Mouse (Mus musculus) mouse trophoblast stem cell (cell line): ENCODE measurements around the gene Lrwd1.
"Not testable (repeated sequence)": the region's sequence is repeated elsewhere in the genome, so short reads cannot be mapped to it uniquely, and the experiment has no call there.

Experiments
- in situ Hi-C, 2 experiments: fragments of 300-500 bp; cut with MseI, MboI; formaldehyde crosslinking; loops; 2 replicates in 1 of 2; 3 replicates in 1 of 2; pipeline ENCODE4 v1.15.1; 2025

Gene Lrwd1

DNA sequence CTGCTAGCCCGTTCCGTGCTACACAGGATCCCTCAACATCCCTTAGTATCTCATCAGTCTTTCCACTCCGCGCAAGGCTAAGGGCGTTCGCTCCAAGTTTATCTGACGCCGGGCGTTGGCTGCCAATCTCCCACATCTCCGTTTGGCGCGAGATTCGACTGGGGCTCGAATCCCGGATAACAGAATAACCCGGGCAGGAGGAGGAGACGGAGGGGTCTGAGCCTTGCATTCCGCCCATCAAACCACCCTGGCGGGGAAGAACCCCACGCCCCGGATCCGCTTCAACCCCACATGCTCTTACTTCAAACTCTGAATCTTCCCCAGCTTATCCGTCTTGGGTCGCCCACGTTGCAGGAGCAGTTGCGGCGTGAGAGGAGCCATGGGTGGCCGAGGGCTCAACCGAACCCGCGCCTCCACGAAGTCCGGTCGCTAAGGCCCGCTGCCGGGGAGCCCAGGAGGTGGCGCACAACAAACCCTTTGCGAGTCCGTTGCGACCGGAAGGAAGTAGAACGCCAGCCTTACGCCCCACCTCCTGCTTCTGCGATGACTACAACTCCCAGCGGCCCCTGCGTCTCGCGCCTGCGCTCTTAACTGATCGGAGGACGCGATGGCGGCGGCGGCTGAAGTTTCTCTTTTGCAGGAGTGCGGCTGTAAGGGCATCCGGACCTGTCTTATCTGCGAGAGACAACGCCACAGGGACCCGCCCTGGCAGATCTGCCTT is at the start of gene Lrwd1, which contains the start of gene Alkbh4:
Gene Lrwd1, minus strand, starts transcription at position 504 of the 721 bp plus-strand sequence.
Gene Alkbh4, plus strand, starts transcription at position 576 of the 721 bp plus-strand sequence.
- in situ Hi-C loops, result no loop called here

DNA sequence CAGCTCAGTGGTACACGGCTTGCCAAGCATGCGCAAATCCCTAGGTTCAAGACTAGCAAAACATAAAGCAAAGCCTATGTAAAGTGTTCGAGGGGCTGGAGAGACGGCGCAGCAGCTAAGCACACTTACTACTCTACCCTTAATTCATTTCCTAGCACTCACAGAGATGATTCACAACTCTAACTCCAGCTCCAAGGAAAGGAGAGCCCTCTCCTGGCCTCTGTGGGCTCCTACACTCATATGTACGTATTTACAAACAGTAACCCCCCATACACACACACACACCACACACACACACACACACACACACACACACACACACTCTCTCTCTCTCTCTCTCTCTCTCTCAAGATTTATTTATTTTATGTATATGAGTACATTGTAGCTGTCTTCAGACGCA is 47.9 kb upstream of the Lrwd1 start:
- in situ Hi-C loops, result no loop called here

DNA sequence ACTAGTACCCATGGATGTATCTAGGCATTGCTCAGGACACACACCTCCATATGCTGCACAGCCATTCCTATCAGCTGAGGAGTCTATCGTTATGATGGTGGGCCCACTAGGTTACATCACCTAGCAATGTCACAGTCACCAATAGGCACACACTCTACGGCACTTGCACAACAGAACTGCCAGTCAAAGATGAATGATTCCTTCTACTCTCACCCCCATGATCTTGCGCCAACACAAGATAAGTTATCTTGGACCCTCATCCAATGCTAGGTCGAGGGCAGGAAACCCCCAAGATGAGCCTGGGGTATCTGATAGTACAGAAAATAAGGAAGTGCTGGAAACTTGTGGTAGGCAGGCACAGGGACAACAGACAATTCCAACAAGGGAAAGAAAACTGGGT is 47.0 kb upstream of the Lrwd1 start:
- in situ Hi-C loops, result no loop called here

DNA sequence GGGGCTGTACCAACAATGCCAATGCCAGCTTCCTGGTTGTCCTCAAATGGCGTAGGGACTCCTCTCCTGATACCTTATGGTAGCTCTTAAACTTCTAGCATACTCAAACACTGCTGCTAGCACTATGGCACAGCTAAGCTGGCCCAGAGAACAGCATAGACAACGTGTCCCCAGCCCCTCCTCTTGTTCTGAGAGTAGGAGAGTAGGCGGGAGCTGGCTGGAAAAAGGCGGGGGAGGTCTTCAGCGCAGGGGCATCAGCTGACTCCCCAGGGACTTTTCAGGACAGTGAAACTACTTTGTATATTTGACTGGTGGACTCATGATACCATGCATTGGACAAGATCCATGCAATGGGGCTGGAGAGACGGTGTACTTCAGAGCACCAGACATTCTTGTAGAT is 46.2 kb upstream of the Lrwd1 start:
- in situ Hi-C loops, result no loop called here

DNA sequence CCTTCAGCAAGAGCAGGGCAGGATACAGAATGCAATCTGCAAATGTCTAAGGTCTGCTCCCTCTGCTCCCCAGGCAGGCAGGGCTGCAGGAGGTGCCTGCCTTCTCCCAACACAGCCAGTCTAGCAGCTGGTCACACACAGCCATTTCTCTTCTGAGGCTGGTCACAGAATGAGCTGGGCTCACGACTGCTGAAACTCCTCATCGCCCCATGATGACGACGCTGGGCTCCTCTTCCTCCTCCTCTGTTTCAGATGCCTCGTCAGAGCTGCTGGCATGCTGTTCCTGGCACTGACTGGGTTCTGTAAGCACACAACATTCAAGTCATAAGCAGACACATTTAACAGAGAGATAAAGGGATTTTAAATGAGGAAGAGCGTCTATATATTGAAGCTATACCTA is 45.3 kb upstream of the Lrwd1 start:
- in situ Hi-C loops, result no loop called here

DNA sequence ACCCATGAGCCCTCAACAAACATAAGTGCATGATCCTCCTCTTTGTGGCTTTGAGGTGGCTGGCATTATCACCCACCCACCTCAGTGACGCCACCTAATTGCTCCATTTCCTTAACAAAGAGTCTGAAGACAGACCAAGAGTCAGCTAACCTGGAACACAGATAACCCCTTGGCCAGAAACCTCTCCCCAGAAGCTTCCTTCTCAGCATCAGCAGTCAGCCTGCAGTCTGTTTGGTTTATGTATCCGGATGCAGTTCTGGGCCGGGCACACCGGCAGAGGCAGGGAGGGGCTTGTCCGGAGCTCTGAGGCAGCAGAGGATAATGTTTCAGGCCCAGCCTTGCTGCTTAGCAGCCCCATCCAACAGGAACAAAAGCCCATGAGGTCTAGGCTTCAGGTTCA is 43.7 kb upstream of the Lrwd1 start:
- in situ Hi-C loops, result no loop called here

DNA sequence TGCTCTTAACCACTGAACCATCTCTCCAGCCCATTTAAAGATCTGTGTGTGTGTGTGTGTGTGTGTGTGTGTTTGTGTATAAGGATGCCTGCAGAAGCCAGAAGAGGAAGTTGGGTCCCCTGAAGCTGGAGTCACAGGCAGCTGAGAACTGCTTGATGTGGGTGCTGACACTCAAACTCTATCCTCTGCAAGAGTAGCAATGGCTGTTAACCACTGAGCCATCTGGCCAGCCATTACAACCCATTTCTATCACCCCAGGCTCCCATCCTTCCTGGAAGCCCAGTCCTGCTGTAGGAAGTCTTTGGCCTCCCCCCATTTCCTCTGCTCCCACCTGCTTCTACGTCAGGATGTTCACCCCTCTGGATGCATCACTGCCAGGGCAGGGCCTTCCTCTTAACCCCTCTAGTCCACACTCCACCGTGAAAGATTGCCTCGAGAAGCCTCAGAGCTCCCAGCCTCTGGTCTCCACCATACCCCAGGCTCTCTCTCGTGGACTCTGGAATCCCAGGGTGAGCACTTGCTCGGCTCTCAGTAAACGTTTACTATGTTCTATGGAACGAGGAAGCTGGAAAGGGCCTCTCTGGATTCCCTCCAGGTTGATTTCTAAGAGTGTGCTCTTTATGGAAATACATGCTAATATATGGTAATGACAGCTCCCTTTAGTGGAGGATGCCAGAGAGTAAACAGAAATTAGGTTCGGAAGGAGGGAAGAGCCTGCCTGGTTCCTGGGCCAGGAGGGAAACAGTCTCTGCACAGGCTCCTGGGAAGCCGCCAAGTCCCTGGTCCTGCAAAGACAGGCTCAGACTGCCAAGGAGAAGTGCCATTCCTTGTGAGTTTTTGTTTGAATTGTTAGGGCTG is 38.0 kb upstream of the Lrwd1 start:
- in situ Hi-C loops, result no loop called here

DNA sequence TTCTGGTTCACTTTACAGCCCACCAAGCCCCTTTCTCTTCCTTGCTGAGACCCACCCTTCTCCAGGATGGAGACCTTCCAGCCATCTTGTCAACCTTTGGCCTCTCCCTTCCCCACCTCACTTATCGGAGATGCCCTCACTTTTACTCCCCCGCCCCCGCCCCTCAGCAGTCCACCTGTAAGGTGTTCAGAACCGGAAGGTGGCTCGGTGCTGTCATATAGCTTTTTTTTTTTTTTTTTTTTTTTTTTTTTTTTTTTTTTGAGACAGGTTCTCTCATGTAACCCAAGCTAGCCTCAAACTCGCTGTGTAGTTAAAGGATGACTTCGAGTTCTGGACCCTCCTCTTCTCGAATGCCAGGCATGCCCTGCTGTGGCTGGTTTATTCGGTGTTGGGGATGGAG is 37.1 kb upstream of the Lrwd1 start:
- in situ Hi-C loops, result no loop called here

DNA sequence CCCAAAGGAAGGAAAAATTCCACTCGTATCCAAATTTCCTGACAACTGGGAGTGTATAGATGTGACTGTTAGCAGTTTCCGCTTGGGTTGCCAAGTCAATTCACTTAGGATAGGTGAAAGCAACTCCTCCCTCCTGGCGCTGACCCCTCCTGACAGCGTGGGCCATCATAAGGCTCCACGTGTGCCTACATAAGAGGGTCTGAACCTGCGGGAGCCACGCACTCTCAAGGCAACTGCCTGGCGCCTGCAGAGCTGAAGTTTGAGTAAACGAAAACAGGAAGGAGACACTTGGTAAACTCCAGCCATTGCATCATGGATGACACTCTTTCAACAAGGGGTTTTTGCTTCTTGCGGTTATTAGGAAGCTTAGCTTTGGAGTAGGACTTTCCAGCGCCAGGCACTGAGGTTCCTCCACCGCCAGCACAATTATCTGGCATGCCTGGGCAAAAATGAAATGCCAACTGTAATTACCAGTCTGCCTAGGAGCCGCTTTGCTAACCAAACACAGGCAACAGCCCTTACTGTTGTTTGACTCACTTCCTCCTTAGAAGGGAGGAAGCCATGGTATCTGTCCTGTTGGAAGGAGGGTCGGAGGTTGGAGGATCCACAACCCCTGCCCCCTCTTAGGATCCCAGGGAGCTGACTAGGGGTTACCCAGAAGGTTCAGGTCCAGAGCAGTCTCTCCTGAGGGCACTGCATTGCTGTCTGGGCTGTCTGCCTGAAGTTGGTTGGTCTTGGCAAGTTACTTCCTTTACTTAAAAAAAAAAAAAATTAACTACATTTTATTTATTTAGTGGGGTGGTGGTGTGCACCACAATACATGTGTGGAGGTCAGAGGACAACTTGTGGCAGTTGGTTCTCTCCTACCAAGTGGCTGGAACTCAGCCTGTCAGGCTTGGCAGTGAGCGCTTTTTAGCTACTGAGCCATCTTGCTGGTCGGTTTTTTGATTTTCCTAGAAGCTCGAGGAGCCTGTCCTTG is 35.8 kb upstream of the Lrwd1 start:
- in situ Hi-C loops, result no loop called here

DNA sequence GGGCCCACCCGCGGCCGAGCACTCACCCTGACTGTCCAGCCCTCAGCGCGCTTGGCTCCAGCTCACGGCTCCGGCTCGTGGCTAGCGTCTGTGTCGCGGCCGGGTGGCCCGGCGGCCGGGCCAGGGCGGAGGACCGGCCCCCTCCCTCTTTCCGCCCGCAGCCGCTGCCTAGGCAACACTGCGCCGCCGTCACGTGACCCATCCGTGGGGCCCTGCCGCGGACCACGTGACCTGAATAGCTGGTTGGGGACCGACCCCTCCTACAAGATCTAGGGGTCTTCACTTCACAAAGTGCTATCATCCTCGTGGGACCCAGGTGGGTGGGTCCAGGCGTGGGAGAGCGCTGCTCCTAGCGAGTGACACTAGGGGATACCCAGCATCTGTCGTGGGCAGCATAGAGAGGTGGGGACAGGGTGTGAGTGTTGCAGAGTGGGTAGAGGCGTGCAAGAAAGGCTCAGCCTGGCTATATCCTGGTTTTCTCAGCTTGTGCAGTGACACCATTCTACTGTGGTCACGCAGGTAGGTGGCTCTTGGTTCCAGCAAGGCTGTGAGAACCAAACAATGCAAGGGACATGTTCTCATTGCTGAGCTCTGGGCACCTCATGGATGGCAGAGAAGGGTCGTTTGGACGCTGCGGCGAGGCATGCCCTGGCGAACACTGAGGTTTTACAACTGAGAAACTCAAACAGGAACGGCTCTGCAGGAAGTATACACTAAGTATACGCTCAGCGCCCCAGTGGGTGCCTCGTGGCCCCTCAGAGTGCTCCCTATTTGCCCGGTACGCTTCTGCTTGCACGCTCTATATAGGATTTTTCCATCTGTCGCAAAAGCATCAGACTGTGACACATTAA is 34.9 kb upstream of the Lrwd1 start, which contains the start of gene Orai2:
Gene Orai2, minus strand, starts transcription at position 202 of the 851 bp plus-strand sequence.
- in situ Hi-C loops, result no loop called here

DNA sequence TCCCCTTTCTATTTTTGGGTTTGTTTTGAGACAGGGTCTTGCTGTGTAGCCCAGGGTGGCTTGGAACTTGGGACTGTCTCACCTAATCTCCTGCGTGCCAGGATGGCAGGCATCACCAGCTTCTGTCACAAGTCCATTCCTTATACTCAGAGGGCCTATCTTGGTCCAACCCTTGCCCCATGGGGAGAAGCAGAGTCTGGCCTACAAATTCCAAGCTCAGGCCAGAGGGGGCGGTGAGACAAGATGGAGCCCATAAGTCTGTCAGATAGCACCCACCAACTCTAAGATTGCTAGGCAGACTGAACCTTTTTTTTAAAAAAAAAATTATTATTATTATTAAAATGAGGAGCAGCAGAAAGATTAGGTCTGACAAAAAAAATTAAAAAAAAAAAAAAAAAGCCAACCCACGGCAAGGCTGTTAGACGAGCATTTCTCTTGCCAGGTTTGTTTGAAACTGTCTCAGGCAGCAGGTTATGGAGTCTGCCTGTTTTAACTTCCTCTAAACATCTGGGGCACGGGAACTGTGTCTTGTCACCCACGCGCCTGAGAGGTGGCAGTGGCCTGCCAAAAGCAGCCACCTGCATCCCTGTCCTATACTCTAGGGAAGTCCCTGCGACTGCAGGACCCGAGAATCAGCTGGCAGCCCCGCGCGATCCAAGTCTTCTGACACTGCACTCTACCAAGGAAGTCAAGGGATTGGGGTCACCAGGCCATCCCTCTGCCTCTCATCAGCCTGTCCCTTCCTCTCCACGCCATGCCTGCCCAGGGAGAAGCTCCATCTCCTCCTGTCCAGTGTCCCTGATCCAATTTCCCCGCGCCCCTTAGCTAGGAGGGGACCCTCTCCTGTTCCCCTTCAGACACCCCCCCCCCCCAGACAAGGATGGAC is 34.0 kb upstream of the Lrwd1 start:
- in situ Hi-C loops, result no loop called here

DNA sequence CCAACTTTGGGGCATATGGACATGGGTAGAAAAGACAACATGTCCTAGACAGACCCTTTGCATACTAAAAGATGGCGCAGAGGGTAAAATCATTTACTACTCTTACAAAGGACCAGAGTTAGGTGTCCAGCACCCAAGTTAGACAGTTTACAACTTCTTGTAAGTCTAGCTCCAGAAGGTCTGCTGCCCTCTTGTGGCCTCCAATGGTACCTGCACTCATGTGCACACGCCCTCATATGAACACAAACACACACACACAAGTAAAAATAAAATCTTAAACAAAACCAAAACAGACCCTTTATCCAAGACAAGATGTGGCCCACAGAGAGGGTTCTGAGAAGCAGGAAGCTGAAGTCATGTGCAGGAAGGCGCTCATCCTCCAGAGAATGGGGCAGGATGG is 32.2 kb upstream of the Lrwd1 start:
- in situ Hi-C loops, result no loop called here

DNA sequence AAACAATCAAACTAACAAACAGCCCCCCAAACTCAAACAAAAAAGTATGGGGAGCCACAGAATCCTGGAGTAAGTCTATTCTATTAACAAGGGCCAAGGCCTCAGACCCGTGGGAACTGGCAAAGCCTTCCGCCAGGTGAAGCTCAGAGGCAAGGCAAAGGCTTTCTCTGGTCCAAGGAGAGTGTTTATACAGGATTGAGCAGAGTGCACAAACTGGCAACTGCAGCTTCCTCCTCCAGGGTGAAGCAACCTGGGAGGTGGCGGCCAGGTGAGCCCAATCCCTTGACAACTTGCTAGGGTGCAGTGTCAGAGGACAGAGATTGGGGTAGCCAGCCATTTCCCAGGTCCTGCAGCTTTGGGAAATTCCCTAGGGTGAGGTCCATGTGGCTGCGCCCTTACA is 31.4 kb upstream of the Lrwd1 start:
- in situ Hi-C loops, result no loop called here

DNA sequence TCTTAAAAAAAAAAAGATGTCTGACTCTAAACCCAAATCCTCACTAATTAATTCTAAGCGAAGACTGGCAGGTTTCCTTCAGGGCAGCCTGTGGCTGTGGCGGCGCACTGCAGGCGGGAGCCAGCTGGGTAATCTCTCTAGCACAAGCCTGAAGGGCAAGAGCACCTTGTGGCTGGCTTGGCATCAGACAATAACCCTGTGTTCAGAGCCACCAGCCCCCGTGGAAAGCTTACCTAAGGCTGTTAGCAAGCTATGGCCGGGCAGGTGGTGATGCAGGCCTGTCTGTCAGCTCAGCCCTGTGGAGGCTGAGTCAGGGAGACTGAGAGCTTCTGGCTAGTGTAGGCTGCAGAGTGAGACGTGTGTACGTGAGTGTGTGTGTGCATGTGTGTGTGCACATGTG is 29.4 kb upstream of the Lrwd1 start:
- in situ Hi-C loops, result no loop called here

DNA sequence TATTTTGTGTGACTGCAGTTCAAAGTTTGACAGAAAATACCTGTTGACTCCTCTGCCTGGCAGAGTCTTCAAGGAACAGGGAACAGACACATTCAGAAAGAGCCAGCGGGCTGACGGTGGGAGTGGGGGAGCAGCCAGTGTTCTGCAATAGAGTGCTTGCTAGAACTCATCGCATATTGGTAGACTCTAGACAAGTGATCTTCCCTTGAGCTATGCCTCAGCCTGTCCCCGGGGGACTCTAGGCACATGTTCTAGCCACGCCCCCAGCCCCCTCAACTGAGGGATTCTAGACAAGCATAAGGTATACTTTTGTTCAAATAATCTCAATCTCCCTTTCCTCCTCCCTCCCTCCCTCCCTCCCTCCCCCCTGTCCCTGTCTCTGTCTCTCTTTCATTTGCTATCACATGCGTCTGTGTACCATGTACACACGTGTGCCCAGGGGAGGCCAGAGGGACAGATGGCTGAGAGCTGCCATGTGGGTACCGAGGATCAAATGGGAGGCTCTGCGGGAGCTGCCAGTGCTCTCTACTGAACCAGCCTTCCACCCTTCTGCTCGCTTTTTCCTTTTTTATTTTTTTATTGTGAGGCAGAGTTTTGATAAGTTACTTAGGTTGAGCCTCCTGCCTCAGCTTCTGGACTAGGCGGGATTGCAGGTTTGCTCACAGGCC is 28.1 kb upstream of the Lrwd1 start:
- in situ Hi-C loops, result no loop called here

DNA sequence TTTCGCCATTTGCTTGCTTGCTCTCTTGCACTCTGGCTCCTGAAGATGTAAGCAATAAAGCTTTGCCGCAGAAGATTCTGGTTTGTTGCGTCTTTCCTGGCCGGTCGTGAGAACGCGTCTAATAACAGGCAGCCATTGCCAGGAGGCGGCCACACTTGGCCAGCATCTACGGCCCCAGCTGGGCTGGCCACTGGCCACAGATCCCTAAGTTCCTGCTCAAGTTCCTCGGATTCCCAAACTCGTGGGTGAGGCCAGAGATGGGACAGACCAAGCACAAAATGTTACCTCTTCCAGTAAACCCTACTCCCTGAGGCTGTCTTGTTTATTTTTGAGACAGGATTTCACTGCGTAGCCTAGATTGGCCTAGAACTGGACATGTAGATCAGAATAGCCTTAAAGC is 24.2 kb upstream of the Lrwd1 start:
- in situ Hi-C loops, result not testable (repeated sequence)

DNA sequence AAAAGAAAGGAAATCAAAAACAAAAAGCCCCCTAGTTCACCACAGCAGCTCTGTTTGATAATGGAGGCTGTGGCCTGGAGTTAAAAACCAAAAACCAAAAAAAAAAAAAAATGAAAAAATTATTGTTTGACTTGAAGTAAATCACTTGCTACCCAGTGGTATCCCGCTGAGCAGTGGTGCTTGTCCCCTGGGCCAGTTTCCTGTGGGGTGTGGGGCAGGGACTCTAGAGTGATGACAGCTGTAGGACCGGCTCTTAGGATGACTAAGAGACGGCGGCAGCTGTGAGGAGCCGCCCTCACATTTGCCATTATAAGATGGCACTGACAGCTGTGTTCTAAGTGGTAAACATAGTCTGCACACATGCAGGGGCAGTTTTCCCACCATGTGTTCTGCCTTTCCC is 19.5 kb upstream of the Lrwd1 start:
- in situ Hi-C loops, result no loop called here

DNA sequence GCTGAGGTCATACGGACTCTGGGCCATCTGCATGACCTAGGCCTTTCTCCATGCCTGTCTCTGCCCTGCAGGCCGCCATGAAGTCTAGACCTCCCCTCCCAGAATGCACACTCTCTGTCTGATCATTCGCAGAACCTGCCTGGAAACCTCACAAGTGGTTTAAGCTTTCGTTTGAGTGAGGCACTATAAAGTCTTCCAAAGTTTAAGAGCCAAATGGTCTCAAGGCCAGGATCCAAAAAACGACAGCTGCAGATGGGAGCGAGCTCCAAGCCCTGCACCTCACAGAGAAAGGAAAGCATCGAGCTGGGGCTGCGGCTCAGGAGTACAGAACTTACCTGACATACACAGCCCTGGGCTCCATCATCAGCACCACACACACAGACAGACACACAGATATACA is 16.5 kb upstream of the Lrwd1 start:
- in situ Hi-C loops, result no loop called here

DNA sequence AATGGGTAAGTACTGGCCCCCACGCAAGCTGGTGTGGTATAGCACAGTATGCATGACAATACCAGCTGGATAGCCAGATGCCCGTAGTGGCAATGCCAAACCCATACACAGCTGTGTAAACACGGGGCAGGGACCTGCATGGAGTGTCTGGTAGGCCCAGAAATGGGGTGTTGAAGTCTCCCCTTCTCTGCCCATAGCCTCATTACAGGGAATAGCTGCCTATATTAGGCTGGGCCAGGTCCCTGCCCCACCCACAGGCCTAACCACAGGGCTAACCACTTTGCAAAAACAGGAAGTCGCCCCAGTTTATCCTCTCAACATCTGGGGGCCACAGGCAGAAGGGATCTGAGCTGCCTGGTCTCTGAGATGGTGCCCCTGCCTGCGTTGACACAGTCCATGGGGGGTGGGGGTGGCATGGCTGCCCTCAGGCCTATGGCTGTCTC is 13.3 kb upstream of the Lrwd1 start:
- in situ Hi-C loops, result not testable (repeated sequence)
